Mouse (Mus musculus) limb, embryonic 11.5 days (tissue): Measurements from ENCODE around the gene Dhx35. TPM values are rescaled to one million over a fixed set of nuclear protein-coding genes. Genes with fewer than 3 reads are reported as not detected.

Experiments
- ATAC-seq: fragments of 200-750 bp; cut with Nextera tagmentation; 2 replicates; pipeline ENCODE4 v1.8.0; 2017; ENCODE audit warnings: low read depth; ENCODE audit not compliant: insufficient number of reproducible peaks, low FRiP score, low TSS enrichment
- DNase-seq: peaks from one replicate; pipeline ENCODE4 v3.0.0-alpha.2; 2015; ENCODE audit warnings: low spot score
- H3K27ac ChIP-seq: fragments of 300-500 bp; sonication (generic); replicated peaks from 2 replicates; pipeline ENCODE4 v1.5.1; 2014; ENCODE audit warnings: low read depth, mild to moderate bottlenecking, low read length
- H3K27me3 ChIP-seq: fragments of 300-500 bp; sonication (generic); 2 replicates; pipeline ENCODE4 v1.6.1; 2014; ENCODE audit warnings: mild to moderate bottlenecking, low read length, mixed read lengths; ENCODE audit not compliant: control insufficient read depth, insufficient read depth
- H3K36me3 ChIP-seq: fragments of 300-500 bp; sonication (generic); 2 replicates; pipeline ENCODE4 v1.6.1; 2014; ENCODE audit warnings: mild to moderate bottlenecking, low read length, moderate library complexity, mixed read lengths; ENCODE audit not compliant: control insufficient read depth, insufficient read depth
- H3K4me1 ChIP-seq: fragments of 300-500 bp; sonication (generic); 2 replicates; pipeline ENCODE4 v1.6.1; 2014; ENCODE audit warnings: low read length, mixed read lengths; ENCODE audit not compliant: control insufficient read depth, insufficient read depth
- H3K4me2 ChIP-seq: fragments of 300-500 bp; sonication (generic); 2 replicates; pipeline ENCODE4 v1.6.1; 2014; ENCODE audit warnings: low read depth, mild to moderate bottlenecking, moderate library complexity; ENCODE audit not compliant: severe bottlenecking
- H3K4me3 ChIP-seq: fragments of 300-500 bp; sonication (generic); 2 replicates; pipeline ENCODE4 v1.5.1; 2014; ENCODE audit warnings: low read depth, low read length
- H3K9ac ChIP-seq: fragments of 300-500 bp; sonication (generic); 2 replicates; pipeline ENCODE4 v1.6.1; 2014; ENCODE audit warnings: mild to moderate bottlenecking, low read length
- H3K9me3 ChIP-seq: fragments of 300-500 bp; sonication (generic); 2 replicates; pipeline ENCODE4 v1.6.1; 2016; ENCODE audit warnings: low read length; ENCODE audit not compliant: control insufficient read depth
- WGBS: fragments of 180-500 bp; shearing (Covaris S2); extraction: QIAGEN DNeasy Blood & Tissue Kit; methylation state at CpG from one replicate; pipeline ENCODE4 v1.1.7; 2014; 5-methylcytosine and 5-hydroxymethylcytosine counted together
- polyA plus RNA-seq: library from polyadenylated mRNA; unstranded; fragments of >200 nt; fragmentation: Nextera tagmentation; extraction: Ambion mirVana; gene quantifications from 2 replicates; pipeline ENCODE4 v1.2.1, GENCODE M21; 2014

Gene Dhx35
- polyA plus RNA-seq, 1 experiment from 2014 or later = 16.3 TPM

DNA sequence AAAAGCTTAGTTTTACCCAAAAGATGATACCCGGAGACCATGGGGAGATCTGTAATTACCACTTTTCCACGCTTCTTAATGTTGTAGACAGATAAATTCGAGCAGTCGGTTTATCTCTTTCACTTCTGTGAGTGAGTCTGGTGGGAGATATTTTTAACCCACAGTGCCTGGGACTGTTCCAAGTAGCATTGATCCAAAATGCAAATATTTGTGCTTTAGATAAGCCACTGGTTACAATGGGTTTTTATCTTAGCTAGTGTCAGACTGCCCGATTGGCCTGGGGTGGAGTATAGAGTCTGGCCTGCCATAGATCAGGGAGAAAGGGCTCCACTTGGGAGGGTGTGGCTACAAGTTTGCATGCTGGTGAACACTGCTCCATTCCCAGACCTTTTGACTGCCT lies 25.8 kb upstream of the Dhx35 start:
- Histone ChIP-seq H3K4me3 (peak overlapping the region; percentile 77), H3K27me3 (no peaks in the 10 kb centered on the region), H3K4me1 (peaks cover 21% of the 10 kb centered on the region), H3K9me3 (no peaks in the 10 kb centered on the region), H3K36me3 (peaks cover 5% of the 10 kb centered on the region; the same call in 1 of the 2 replicates), H3K9ac (peak overlapping the region; percentile 12; the same call in 1 of the 2 replicates), H3K27ac (no peak overlapping the region), H3K4me2 (peak overlapping the region; percentile 69)
- WGBS = 17% methylated on average over 5 of the region's 5 CpGs
- ATAC-seq (no peak), DNase-seq (peak; percentile 33)

DNA sequence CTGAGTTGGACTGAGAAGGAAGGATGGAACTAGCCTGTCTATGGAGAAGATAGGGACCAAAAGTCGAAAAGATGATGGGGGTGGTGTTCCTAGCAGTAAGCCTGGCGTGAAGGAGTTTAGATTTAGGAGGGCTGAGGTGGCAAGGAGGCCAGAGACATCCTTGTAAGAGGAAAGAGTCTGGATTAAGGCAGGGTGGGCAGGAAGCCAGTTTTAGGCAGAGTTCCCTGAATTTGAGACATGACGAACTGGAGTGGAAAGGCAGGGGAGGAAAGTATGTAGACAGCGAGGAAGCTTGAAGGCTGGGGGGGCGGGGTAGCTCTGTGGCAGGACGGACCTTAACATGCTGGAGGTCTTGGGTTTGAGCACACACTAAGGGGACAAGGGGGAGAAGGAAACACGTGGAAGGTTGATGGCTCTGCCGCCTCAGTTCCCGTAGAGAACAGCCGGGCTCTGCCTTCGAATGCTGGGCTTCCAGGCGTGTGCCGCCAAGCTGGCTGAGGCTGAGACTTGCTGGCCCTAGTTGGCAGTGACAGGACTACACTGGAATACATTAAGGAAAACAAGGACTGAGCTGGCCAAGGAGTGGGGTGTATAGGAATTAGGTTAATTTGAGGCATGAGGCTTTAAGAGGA lies 24.4 kb upstream of the Dhx35 start:
- Histone ChIP-seq H3K4me1 (peaks cover 21% of the 10 kb centered on the region), H3K27ac (no peak overlapping the region), H3K36me3 (peaks cover 5% of the 10 kb centered on the region; the same call in 1 of the 2 replicates), H3K4me3 (peak overlapping the region; percentile 77), H3K9ac (no peak overlapping the region), H3K27me3 (no peaks in the 10 kb centered on the region), H3K9me3 (no peaks in the 10 kb centered on the region), H3K4me2 (peak overlapping the region; percentile 69)
- DNase-seq = no peak
- 44% methylated on average over 13 of the region's 13 CpGs for WGBS
- no peak for ATAC-seq

DNA sequence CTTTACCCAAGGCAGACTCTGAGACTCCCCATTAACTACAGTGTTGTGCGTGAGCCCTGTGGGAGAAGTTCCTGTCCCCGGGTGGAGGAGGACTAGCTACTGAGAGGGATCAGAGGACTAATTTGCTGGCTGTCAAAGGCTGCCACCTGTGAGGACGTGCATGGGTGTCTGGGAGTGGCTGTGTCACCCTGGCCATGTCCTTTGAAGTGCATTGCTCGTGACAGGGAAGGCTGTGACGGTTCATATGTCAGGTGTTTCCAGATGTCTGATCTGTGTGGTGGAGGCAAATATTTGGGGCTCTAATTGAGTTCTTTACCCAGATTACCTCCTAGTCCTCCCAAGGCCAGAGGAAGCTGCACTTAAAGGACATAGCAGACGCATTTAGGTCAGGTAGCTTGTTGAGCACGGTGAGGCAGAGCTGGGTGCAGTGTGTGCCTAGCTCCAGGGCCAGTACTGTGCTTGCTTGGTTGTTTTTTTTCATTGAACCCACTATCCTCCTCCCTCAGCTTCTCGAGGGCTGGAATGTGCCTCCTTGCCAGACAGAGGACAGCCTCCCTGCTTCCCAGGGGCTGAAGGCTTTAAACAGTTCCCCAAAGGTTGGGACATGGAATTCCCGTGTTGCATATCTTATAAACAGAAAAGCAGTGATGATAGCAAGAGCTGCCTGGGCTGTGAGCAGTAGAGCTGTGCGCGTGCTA lies 23.4 kb upstream of the Dhx35 start:
- Histone ChIP-seq H3K27me3 (no peaks in the 10 kb centered on the region), H3K36me3 (peaks cover 5% of the 10 kb centered on the region; the same call in 1 of the 2 replicates), H3K4me2 (peak overlapping the region; percentile 3; the same call in 1 of the 2 replicates), H3K4me1 (peaks cover 21% of the 10 kb centered on the region), H3K4me3 (no peak overlapping the region), H3K9ac (no peak overlapping the region), H3K27ac (no peak overlapping the region), H3K9me3 (no peaks in the 10 kb centered on the region)
- ATAC-seq = no peak
- WGBS = 46% methylated on average over 11 of the region's 11 CpGs
- no peak for DNase-seq

DNA sequence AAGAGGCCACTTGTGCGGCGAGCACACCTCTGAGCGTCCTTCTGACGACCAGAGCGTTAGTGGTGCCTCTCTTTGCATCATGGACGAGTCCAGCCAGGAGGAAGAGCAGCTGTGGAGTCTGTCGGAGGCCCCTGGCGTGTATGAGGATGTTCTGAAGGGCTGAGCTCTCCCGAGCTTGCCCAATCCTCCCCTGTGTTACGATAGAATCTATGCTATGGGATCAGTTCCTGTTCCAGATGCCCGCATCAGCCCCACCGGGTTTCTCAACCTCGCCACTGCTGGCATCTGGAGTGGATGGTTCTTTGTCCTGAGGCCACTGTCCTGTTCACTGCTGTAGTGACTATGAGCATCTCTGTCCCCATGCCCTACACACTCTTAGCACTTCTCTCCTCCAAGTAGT lies 21.8 kb upstream of the Dhx35 start:
- no peaks in the 10 kb centered on the region for H3K27me3 ChIP-seq
- no peak overlapping the region for H3K27ac ChIP-seq
- peaks cover 21% of the 10 kb centered on the region for H3K4me1 ChIP-seq
- ATAC-seq (no peak), DNase-seq (no peak)
- H3K9me3 ChIP-seq = no peaks in the 10 kb centered on the region
- H3K4me2 ChIP-seq = no peak overlapping the region
- H3K4me3 ChIP-seq = no peak overlapping the region
- no peak overlapping the region for H3K9ac ChIP-seq
- H3K36me3 ChIP-seq = peaks cover 5% of the 10 kb centered on the region; the same call in 1 of the 2 replicates
- 92% methylated on average over 13 of the region's 13 CpGs for WGBS

DNA sequence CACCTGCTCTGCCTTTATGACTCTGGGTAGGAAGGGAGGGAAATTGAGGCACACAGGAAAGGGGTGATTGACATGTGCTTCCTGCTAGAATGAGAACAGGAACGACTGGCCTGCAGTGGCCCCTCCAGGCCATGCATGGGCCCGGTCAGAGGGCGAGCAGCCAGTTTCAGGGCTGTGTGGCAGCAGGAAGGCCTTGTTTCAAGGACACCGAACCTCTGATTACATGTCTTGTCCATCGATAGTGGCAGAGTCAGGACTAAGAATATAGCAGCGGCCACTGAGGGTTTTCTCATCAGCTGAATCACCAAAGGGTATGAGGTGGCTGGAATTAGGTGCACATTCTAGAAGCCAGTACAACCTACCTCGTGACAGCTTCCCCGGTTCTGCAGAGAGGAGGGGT lies 19.7 kb upstream of the Dhx35 start:
- no peak overlapping the region for H3K4me3 ChIP-seq
- 83% methylated on average over 8 of the region's 8 CpGs for WGBS
- DNase-seq = no peak
- H3K9me3 ChIP-seq = no peaks in the 10 kb centered on the region
- H3K9ac ChIP-seq = no peak overlapping the region
- H3K4me1 ChIP-seq = peaks cover 11% of the 10 kb centered on the region
- ATAC-seq = no peak
- H3K27ac ChIP-seq = no peak overlapping the region
- no peak overlapping the region for H3K4me2 ChIP-seq
- H3K27me3 ChIP-seq = no peaks in the 10 kb centered on the region
- peaks cover 7% of the 10 kb centered on the region; the same call in 1 of the 2 replicates for H3K36me3 ChIP-seq

DNA sequence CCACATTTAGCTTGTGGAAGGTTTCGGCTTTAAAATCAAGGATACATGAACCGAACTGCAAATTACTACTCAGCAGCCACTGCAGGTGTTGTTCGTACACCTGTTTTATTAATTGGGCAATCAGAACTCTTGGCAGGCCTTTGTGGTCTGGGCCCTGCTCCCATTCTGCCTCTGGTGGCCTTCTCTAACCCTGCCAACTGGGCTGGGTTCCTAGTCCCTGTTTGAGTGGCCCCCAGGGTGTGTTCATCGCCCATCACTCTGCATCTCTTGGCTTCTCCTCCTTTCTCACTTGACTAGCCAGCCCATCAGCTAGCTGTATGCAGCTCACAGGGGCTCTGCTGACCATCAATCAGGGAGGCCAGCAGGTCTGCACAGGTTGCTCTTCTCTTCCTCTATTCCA lies 17.9 kb upstream of the Dhx35 start:
- Histone ChIP-seq H3K27me3 (no peaks in the 10 kb centered on the region), H3K4me2 (no peak overlapping the region), H3K9ac (no peak overlapping the region), H3K36me3 (peaks cover 17% of the 10 kb centered on the region), H3K4me1 (no peaks in the 10 kb centered on the region), H3K27ac (no peak overlapping the region), H3K4me3 (no peak overlapping the region), H3K9me3 (no peaks in the 10 kb centered on the region)
- DNase-seq (no peak), ATAC-seq (no peak)
- 81% methylated on average over 4 of the region's 4 CpGs for WGBS

DNA sequence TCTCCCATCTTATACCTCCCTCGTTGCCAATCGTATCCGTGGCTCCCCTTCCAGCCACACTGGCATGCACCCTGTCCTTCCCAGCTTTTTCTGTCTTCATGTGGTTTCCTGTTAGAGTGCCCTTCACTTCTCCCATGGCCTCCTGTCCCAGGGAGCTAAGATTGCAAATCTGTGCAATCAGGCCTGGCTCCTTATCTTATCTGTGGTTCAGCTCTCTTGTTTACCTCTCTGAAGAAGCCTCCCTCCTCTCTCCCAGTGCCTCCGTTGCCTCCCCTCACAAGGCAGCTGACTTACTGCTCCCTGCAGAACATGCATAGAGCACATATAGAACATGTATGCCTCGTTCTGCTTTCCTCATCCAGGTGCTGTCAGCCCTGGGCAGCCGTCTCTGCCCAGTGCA lies 17.1 kb upstream of the Dhx35 start:
- no peak for ATAC-seq
- no peak overlapping the region for H3K4me3 ChIP-seq

DNA sequence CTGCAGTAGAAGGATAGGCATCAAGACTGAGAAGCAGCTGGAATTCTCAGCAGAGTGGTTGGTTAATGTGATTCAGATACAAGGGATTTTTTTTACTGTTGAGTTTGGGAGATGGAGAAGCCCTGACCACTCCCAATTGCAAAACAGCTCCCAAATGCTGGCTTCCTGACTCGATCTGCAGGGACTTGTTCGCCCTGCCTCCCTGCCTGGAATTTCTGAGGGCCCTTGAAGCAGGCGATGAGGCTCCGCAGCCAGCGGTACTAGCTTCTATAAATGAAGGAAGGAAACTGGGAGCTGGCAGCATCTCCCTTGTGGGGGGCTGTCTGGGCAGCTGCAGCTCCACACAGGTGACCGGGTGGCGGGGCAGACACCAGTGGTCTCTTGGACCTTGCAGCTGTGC lies 16.3 kb upstream of the Dhx35 start:
- no peaks in the 10 kb centered on the region for H3K4me1 ChIP-seq
- no peaks in the 10 kb centered on the region for H3K27me3 ChIP-seq
- no peak overlapping the region for H3K27ac ChIP-seq
- H3K9ac ChIP-seq = no peak overlapping the region
- DNase-seq (no peak), ATAC-seq (no peak)
- WGBS = 74% methylated on average over 7 of the region's 7 CpGs
- peaks cover 13% of the 10 kb centered on the region for H3K36me3 ChIP-seq
- no peaks in the 10 kb centered on the region for H3K9me3 ChIP-seq
- no peak overlapping the region for H3K4me3 ChIP-seq
- no peak overlapping the region for H3K4me2 ChIP-seq

More for the DNA sequence above, 17.1 kb upstream of the Dhx35 start:
- no peaks in the 10 kb centered on the region for H3K9me3 ChIP-seq
- H3K9ac ChIP-seq = no peak overlapping the region
- H3K36me3 ChIP-seq = peaks cover 13% of the 10 kb centered on the region
- no peaks in the 10 kb centered on the region for H3K27me3 ChIP-seq
- no peak overlapping the region for H3K4me2 ChIP-seq
- no peaks in the 10 kb centered on the region for H3K4me1 ChIP-seq
- no peak for DNase-seq
- WGBS = 69% methylated on average over 6 of the region's 6 CpGs
- H3K27ac ChIP-seq = no peak overlapping the region
